Mouse (Mus musculus) spleen, adult 2 months (tissue): ENCODE data around the gene Plekhh1.

Source experiments
- CTCF ChIP-seq: fragments of 200-500 bp; IDR thresholded peaks from 2 replicates; pipeline ENCODE4 v1.5.1; 2011; ENCODE audit warnings: mild to moderate bottlenecking, inconsistent platforms; ENCODE audit not compliant: insufficient read depth, insufficient read length, insufficient replicate concordance; ENCODE audit errors: extremely low read depth
- POLR2A ChIP-seq: fragments of 200-500 bp; IDR thresholded peaks from 2 replicates; pipeline ENCODE4 v1.6.1; 2011; ENCODE audit warnings: low read depth, low read length, inconsistent platforms

- TF ChIP-seq POLR2A (no peak), CTCF (no peak)
Measured at GRCm38 (mm10) chr12:79118991-79119390, 90.0 kb downstream of the Plekhh1 start.
